Mouse (Mus musculus) layer of hippocampus, adult 8-10 months (tissue): ENCODE measurements at regions not wholly inside any gene's neighbourhood (a gene's known extent, or its start where the extent isn't known, plus 50 kb on each side); places are given as distances from the start of the nearest gene placed in this dataset.

ENCODE experiments used
- DNase-seq, 2 experiments: peaks; one replicate each; pipeline ENCODE4 v3.0.0; 2022; ENCODE audit warnings: low spot score in 2 of 2

DNA sequence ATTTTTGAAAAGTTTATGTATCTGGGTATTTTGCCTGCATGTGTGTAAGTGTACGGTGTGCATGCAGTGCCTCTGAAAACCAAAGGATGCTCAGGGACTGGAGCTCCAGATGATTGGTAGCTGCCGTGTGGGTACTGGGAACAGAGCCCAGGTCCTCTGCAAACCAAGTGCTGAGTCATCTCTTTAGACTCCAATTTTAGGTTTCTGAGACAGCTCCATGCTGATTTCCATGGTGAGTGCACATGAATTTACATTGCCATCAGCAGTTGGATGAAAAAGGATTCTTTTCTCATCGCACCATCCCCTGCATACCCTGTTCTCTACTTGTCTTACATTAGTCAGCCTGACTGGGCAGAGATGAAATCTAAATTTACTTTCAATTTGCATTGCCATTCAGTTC is 122.1 kb upstream of the Otogl start:
- DNase-seq: peak; percentile 52 to 55

DNA sequence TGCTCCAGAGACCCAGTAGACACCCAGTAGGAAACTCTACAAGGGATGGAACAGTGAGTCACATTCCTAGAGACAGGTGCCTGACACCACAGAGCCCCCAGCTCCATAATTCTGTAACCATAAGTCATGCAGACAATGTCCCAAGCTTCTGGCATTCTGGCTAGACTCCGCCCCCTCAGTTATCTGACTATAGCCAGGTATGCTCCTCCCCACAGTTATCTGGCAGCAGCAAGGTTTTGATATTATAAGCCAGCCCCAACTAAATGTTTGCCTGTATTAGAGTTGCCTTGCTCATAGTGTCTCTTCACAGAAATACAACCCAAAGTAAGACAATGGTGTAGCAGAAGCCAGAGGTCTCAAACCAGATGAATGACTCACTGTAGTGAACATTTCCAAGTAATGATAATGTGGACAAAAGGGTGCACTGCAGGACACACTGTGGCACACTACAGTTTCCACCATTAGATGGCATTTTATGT is 121.4 kb upstream of the Otogl start:
- DNase-seq: no peak

DNA sequence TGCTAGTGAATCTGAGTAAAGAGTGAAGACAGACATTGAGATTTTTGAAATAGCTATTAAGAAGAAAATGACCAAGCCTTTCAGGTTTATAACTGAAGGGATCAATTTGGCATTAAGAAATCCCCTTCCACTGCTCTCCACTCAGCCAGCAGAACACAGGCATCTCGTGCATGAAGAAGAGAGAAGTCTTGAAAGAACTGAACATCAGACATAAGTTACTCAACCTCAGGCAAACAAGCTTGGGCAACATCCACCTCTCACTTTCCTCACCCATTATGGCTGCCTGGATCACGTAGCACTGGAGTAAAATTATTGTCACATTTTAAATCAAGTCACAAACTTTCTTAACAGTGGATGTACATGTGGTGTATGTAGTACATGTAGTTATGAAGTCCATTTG is 115.6 kb upstream of the Otogl start:
- DNase-seq: no peak

DNA sequence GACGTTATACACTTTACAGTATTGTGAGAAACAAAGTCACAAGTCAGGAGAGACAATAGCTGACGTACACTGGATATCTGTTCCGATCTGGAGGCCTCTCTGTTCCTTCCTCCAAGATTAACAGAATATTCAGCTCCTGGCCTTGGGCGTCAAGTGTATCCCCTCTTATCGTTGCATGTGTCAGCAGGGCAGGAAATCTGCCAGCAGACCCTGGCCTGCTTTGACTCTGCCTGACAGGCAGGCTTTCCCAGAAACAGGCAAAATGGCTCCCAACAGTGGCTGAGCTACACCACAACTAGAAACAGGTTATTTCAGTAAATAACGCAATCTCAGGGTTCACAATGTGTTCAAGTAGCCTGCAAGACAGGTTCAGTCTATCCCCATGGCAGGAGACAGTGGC is 112.3 kb upstream of the Otogl start:
- no peak for DNase-seq

DNA sequence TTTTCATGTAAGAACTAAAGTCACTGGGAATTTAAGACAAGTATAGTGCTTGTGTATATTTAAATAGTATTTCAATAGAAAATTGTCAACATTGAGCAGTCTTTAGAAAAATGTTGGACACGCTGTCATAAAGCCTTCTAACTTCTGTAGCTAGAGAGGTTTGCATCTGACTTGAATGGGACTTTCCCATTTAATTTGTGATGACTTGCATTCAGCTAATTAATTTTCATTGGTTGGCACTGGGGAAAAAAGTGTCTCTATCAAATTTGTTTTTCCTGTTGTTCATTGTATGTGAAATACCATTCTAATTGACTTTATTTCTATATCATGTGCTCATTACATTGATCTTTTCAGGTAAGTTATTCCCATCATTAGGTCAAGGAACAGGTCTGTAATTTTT is 104.6 kb upstream of the Otogl start:
- no peak for DNase-seq

DNA sequence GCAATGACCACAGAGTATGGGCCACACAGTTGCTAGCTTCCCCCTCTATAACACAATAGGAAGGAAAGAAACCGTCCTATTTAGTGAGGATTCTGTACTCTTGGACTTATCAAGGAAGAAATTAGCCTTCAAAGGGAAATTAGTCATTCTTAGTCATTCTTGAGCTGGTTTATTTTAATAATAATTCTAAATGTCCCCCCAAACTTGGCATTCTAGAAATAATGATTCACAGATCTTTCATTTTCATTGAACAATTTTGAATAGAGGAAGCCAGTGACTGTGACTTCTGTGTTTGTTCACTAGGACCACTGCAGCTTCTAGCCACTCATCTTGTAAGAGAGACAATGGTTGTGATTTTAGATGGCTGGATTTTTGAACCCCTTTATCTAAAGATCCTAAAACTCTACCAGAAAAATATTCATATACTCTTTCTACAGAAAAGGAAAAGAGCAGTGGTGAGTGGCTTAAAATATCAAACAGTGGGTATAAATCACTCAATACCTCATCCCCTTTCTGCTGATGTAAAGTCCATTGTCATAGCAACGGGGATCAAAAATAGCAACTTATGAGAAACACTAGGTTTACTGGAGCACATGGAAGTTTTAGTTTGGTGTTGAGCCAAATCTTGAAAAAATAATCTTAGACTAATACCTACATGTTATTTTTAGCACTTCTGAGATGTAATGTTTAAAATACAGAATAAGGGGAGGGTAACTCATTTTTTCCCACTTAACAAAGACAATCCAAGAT is 83.1 kb upstream of the Otogl start:
- DNase-seq: no peak

DNA sequence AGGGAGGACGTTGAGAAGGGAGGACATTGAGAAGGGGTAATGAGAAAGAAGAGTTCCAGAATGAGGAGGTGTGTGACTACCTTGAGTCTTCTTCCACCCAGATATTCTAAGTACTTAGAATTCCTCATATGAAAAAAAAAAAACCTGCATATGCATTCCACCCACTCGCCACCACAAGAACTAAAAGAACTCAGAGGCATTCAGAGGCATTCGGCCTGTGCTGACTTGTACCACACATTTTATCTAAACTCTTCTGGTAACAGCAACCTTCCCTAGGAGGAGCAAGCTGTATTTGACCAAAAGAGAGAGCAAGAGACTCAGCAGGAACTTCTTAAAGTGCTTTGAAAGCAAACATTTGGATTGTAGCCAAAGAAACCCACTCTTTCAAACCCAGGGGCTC is 80.7 kb upstream of the Otogl start:
- no peak for DNase-seq

DNA sequence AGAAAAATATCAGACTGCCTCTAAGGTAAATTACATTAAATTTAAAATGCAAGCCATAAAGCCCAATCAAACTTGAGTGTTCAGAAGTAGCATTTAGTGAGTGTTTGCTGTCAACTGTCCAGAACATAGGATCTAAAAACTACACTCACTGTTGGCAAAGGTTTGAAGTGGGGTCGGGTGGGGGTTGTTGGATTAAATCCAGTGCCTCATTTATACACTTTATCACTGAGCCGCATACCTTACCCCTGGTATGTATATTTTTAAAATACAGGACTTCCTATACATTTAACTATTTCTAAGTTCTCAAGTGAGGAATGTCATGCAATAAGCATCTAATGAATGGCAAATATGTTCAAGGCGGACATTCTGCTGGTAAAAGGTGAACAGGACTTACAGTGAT is 78.6 kb upstream of the Otogl start:
- no peak for DNase-seq

DNA sequence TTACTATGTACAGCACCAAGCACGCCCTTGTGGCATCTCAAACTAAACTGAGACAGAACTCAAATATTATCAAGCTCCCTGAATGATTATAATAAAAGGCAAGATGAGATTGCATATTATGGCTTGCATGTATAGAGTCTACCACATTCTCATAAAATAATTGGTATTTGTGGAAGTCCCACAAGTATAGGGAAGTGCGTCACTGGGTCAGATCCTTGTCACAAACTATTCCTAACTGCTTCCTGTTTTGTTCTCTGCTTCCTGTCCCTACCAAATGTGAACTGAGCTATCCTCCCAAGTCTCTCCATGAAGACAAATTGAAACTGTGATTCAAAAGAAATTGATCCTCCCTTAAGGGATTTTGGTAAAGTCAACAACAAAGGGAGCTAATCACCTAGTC is 78.0 kb upstream of the Otogl start:
- no peak for DNase-seq

DNA sequence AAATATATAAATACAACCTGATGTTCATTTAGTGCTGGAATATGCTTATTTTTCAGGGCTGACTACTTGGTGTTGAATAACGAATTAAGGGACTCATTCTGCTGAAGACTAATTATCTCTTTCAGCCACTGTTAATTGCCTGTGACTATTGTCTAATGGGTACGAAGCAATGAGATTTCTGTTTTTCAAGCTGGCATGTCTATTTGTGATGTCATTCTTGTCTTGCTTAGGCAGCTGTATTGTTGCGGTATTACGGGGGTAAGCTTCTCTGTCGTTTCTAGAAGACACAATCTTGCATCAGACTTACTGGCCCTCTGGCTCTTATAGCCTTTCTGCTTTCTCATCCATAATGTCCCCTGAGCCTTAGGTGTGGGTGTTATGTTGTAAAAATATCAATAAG is 70.7 kb upstream of the Otogl start:
- no peak for DNase-seq

DNA sequence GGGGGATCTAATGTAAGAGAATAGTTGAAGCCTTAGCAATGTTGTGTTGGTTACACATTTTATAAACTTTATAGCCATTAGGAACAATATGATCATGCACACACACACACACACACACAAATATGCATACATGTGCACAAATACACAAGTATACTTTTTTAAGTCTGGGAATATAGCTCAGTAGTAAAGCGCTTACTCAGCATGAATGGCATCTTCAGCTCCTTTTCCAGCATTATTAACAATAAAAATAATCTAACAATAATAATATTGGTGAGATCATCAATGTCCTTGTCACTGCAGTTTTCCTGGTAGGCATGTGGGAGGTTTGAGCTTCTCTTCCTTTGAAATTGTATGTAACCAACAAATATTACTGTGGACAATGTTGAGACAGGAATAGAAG is 70.1 kb upstream of the Otogl start:
- no peak for DNase-seq

DNA sequence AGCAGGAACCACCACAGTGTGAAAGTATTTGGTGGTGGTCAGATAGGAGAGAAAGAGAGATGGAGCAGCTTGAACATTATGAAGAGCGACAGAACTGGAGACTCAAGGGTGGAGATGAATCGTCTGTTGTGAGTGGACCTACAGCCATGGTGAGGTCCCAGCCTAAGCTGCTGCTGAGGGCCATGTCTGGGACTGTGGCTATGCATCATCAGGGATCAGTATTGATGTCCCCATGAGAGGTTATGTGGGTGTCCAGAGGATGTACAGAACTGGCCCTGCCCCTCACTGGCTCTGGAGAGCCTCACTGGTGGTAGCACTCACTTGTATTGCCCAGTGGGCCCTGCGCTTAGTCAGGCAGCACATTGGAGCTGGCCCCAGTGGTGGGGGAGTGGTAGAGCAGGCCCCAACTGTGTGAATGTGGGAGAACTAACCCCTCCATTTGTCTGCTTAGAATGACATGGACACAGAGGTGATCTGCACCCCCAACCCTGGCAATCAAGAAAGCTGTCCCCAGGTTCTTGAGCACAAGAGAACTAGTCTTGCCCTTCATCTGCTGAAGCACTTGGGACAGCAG is 64.5 kb upstream of the Otogl start:
- DNase-seq: no peak

DNA sequence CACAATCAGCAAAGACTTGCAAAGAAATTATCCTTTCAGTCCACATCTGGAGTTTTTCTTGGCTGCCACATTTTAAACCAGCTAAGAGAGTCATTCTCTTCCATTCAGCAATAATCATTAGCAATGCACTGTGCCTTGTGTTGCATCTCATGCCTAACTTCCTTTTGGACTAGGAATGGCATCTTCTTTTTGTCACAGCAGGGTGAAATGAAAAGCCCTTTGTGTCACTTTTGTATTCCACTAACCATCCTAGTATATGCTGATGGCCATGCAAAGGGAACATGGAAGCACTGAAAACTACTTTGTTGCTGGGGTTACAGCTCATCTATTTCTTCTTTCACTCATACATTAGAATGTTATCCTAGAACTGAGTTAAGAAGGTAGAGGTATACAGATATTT is 59.8 kb upstream of the Otogl start:
- no peak for DNase-seq

DNA sequence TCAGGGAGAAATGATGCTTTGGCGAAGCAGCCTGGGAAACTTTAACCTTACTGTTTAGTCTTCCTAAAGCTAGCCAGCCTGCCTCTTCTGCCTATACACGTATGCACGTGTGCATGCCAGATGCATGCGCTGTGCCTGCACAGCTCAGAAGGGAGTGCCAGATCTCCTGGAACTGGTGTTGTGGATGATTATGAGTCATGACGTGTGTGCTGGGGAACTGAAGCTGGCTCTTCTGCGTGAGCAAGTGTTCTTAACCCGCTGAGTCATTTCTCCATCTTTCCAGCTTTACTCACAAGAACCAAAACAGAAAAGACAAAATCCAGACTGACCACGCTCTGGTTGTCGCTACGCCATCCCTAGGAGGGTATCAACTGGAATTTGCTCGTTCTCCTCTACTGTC is 55.1 kb upstream of the Otogl start:
- DNase-seq: peak in 1 of 2 experiments; percentile 25

DNA sequence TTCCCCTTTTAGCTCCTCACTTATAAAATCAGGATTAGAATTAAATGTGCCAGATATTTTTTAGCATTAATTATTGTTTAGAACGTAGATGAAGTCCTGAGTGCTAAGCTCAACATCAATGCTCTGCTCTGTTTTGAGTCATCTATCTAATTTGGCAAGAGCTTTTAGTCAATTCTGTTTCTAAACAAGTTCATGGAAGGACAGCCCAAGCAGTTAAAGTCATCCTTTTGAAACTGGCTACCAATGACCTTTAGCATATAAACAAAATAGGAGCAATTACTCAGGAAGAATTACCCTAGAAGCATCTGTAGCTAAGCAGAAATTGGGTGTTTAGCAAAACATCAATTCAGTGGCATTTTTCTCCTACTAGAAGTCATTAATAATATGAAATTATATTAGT is 52.1 kb upstream of the Otogl start:
- DNase-seq: no peak

DNA sequence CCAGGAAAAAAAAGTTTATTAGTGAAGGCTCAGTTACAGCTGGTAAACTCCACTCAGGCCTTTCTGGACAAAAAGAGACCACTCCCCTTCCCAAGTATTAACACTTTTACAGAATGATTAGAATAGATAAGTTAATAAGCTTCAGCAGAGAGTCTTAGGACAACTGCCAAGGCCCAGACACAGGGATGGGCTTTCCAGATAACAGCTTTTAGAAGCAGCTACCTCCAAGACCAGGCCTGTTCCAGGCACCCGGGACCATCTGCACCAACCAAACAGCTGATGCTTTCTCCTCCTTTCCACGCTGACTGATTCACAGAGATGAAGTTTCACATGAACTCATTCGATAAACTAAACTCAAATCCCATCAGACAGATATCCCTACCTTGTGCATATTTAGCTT is 50.2 kb upstream of the Otogl start:
- DNase-seq: no peak
